Mouse (Mus musculus) heart, postnatal 0 days (tissue): ENCODE results near the gene Syngap1.

Experiments
- CTCF ChIP-seq: IDR thresholded peaks from 2 replicates; pipeline ENCODE4 v1.5.1; 2016; ENCODE audit warnings: antibody characterized with exemption, control low read depth, low read depth
- EP300 ChIP-seq: IDR thresholded peaks from 2 replicates; pipeline ENCODE4 v1.6.1; 2016; ENCODE audit warnings: antibody characterized with exemption, low read depth

DNA sequence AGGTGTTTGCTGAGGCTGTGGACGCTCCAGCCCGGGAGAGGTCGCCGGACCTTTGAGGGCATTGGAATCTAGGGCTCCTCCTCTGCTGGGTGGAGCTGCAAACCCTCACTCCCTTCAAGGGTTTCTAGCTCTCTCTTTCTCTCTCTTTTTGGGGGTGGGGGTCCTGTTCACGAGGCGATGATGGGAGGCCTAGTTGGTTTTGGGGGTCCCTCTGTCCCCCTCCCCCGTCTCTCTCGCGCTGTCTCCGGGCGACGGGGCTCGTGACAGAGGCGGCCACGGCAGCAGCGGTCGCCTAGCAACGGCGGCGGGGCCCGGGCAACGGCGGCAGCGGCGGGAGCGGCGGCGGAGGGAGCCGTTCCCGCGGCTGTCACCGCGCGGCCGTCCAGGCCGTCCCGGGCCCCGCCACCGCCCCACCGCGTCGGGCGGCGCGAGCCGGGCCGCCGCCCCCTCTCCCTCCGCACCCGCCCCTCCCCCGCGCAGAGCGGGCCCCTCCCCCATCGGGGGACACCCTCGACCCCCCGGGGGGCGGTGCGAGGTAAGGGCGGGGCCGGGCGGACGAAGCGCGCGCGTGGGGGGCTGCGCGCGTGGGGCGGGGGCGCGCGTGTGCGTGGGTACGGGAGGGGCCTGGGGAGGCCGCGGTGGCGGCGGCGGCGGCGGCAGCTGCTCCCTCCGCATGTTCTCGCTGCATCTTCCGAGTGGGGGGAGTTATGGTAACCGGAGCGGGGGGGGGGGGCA, 7.4 kb downstream of the Syngap1 start:
- TF ChIP-seq CTCF (no peak), EP300 (no peak)
